Mouse (Mus musculus): ENCODE measurements around the gene Galk2. TPM values are rescaled to one million over a fixed set of nuclear protein-coding genes. Genes with fewer than 3 reads are reported as not detected.

The Galk2 gene
- total and polyA plus RNA-seq, 3 experiments, result 21.0 to 71.8 (median 54.3) TPM

DNA sequence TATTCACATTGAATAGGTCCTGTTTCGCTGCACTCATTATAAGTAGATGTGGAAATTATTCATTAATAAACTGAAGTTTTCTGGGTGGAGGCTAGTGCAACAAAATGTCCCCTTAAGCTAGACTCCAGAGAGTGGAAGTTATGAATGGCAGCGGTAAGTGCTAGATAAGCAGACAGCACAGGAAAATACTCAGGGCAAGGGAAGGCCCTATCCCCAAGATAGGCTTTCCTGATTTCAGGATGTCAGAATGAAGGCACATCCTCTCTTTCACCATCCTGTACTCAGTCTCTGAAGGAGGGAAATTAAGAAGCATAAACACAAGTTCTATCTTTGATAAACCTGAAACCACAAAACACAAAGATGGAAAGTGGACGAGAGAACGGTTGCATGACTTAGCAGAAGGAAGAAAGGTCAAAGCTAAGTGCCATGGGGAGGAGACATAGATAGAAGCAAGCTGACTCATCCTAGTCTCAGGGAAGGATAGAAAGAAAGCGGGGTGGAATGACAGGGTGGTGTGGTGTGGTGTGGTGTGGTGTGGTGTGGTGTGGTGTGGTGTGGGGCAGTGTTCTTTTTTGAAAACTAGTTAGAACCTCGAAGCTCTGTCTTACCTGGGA is 42.0 kb downstream of the Galk2 start:
- DNase-seq, result peak; percentile 52

DNA sequence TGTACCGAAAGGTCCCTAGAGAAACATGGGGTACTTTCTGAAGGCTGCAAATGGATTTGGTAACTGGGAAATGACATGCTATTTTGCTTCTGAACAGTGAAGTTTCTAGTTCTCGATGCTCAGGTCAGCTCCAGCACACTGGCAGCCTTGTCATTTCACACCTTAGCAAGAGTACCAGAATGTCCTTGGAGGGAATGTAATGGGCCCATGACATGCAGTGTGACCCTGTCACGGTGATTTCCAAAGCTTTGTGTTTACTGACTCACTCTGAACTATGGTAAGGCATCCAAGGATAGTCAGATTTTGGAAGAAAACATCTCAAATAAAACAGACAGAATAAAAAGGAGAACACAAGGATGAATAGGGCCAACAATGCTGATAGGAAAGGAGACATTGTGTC is 42.5 kb downstream of the Galk2 start:
- peak; percentile 69 for DNase-seq

GRCm38 (mm10) chr2:125906407-125907066 is 47.6 kb downstream of the Galk2 start:
- DNase-seq, result no peak

DNA sequence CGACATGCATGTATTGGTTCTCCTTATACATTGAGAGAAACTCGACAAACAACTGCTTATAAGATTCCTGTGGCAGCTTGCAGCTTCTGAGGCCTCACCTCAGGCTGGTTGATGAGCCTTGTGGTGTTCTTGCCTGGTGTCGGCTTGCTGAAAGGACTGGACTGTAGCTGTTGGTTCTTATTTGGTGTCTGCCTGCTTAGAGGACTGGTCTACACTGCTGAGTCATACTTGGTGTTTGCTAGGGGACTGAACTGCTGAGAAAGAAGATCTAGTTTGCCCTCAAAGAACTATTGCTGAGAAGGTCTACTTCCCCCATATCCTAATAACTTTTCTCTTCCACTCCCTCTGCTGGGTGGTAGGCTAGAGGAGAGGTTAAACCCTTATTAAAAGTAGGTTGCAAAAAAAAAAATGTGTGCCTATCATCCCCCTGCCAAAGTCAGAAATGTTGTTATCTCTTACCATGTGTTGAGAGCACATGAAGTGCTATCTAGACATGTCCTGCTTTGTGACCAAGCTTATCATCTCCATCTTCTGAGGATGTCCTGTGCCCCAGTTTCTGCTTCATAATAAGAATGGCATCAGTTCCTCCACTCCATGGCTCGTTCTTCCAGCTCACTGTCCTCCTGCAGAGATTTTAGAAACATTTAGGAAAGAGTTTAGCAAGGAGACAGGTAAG is 48.8 kb downstream of the Galk2 start:
- no peak for DNase-seq

DNA sequence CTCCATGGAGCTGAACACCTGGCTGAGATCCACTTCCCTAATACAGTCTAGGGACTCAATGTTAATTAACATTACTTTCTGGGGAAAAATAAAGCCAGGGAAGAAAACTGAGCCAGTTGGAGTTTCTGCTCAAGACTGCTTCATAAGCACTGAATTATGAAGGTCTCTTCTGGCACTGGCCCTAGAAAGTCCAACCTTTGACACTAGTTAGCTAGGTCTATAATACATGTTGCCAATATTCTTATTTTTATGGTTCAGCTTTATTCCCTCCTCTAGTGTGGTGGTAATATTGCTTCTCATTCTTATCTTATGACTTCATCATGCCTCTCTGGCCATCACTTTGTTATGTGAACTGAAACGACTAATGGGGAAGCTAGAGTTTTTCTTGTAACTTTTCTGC is 55.3 kb downstream of the Galk2 start:
- no peak for DNase-seq

DNA sequence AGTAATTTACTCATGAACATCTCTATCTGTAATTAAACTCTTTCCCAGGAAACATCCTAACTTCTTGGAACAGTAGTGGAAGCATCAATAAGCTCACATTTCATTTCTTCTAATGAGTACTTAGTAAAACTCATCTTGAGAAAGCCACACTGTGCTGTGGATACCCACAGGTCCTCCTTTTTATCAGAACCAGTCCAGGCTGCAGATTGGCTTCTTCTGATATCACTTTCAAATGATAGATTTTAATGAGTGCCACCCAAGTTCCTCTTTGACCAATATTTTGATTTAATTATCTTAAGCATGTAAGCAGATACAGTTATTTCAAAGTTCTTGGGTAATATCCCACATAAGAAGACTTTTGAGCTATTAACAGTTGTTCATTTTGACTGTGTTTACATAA is 55.8 kb downstream of the Galk2 start:
- no peak for DNase-seq

- no peak for DNase-seq
Measured at GRCm38 (mm10) chr2:125916652-125917296, 57.9 kb downstream of the Galk2 start.

DNA sequence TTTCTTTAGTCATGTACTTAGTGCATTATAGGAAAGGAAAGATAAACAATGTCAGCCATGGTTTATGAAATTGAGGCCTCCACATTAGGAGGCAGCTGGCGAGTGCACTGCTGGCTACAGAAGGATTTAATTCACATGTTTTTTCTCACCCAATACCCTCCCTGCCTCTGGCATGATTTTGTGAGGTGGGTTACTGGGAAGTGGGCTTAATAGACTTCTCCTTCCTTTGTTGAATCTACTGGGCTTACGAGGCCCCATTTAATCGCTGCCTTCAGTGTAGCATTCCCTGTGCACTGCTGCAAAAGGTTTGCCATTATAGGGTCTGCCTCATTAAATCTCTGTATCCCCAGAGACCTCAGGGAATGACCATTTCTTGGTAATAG is 58.4 kb downstream of the Galk2 start:
- DNase-seq, result no peak

DNA sequence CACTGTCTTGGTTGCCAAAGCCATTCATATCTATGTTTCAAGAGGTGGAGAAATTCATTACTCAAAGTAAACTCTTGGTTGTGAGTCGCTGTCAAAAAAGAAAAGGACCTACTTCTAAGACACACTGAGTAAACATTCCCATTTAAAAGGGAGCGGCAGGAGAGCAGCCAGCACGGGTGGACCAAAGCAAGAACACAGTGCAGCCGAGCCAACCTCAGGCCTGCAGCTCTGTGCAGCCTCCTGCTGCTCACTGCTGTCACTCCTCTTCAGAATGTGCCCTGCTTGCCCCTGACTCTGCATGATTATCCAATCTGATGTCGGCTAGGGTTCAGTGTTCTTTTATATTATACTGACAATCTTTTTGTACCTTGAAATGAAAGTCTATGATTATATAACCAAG is 62.4 kb downstream of the Galk2 start:
- no peak for DNase-seq

DNA sequence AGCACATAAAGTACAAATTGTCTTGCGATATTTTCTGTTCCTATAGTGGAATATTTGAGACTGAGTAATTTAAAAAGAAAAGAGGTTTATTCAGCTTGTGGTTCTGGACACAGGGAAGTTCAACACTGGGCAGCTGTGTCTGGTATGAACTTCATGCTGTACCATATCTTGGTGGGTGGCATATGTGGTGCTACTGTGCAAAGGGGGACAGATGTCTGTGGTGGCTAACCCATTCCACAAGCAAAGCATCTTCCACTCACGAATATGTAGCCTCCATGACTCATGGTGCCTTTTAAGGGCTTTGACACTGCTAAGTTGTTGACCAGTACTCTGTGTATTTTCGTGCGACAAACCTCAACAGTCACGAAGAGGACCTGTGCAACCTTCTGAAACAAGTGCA is 63.2 kb downstream of the Galk2 start:
- no peak for DNase-seq

GRCm38 (mm10) chr2:125922877-125923276 is 64.0 kb downstream of the Galk2 start:
- DNase-seq, result peak; percentile 80

DNA sequence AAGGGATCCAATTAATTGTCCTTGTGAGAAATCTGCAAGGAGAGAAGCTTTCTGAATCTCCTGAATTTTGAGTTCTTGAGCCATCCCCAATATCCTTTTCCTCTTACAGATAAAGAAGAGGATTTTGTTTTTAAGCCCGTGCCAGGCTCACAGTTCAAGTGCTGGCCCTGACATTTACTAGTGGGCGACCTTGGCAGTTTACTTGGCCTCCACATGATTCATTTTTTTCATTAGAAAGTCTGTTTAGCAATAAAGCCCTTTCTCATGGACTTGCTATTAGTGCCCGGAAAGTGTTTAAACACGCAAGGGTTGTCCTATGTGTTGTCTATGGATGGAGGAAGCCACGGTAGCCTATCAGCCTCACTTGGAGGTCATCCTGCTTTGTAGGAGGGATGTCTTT is 64.4 kb downstream of the Galk2 start:
- peak; percentile 86 for DNase-seq

- peak; percentile 24 for DNase-seq
Measured at GRCm38 (mm10) chr2:125924554-125924953, 65.6 kb downstream of the Galk2 start.

GRCm38 (mm10) chr2:125925081-125925480 is 66.2 kb downstream of the Galk2 start:
- DNase-seq, result peak; percentile 40

DNA sequence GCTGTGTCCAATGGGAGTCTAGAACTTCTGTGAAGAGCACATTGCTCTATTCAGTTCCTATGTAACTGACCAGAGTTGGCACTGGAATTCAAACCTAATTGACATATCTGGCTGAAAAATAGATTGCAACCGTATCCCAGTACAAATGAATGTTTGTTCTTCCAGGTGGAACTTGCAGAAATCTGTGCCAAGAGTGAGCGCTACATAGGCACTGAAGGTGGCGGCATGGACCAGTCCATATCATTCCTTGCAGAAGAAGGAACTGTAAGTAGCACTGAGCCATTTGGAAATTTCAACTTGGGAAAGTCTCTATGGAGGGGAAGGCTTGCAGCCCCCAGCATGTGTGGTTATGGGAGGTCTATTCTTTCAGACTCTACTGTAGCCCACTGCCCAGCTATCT is 70.5 kb downstream of the Galk2 start:
- DNase-seq, result no peak

- DNase-seq, result peak; percentile 36
Measured at GRCm38 (mm10) chr2:125929872-125930271, 71.0 kb downstream of the Galk2 start.

DNA sequence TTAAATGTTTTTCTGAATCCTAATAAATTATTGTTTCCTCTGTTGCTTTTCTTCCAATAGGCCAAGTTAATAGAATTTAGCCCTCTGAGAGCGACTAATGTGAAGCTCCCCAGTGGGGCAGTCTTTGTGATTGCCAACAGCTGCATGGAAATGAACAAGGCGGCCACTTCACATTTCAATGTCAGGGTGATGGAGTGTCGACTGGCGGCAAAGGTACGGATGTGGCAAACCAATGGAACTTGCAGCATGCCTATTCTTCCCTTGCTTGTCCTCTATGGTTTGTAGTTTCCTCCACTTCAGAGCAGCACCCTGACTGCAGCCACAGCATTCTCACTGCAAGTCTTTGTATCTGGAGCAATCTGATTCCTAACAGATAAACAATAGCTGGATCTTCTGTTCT is 72.3 kb downstream of the Galk2 start:
- DNase-seq, result no peak

DNA sequence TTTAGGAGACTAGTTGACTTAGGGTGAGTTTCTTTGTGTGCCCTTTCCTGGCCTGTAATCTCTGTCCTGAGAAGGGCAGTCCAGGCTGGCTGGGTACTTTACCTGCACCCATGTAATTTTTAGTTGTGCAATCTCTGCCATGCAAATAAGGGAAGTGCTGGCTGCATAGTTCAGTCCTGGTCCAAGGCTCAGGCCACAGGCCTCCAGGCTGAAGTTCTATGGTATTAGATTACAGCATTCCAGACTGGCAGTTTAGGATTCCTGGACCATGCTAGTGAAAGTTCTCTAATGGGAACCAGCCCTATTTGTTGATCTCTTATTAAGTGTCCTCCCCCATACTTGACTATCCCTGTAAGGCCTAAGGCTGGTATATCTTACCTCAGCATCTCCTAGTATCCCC is 73.8 kb downstream of the Galk2 start:
- DNase-seq, result no peak

DNA sequence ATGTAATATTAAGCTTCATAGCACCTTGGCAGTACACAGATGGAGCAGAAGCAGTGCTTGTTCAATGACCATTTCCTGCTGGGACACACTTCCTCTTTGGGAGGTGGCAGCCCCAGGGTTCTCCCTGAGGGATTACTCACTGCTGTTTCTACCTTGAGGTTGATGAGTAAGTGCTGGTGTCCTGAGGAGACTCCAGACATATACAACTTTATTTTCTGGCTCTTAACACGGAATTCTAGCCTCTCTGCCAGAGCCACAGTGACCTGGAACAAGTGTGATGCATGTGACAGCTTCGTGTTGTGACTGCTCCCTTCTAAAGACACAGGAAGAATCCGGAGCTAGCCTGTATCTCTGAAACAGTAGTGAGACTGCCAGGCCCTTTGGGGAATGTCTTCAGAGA is 75.1 kb downstream of the Galk2 start:
- peak; percentile 66 for DNase-seq

DNA sequence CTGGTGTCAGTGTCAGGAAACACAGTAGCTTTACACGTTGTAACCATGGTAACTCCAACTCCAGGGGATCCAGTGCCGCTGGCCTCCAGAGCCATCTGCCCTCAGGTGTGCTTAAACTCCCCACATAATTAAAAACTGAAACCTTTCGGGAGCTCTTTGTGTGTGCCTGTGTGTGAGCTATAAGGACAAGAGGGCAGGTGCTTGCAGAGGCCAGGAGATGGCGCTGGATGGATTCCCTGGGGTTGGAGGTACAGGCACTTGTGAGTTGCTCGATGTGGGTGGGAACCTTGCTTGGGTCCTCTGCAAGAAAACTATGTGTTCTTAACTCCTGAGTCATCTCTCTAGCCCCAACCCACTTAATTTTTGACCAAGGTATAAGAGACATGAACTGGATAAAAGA is 77.5 kb downstream of the Galk2 start:
- DNase-seq, result no peak

- DNase-seq, result peak; percentile 37
Measured at GRCm38 (mm10) chr2:125938993-125939642, 80.2 kb downstream of the Galk2 start.

- peak; percentile 81 for DNase-seq
Measured at GRCm38 (mm10) chr2:125941111-125941785, 82.3 kb downstream of the Galk2 start.

Data from adrenal gland, adult 2 months (tissue).